Mouse (Mus musculus): ENCODE measurements around the gene Rdh1.

DNA sequence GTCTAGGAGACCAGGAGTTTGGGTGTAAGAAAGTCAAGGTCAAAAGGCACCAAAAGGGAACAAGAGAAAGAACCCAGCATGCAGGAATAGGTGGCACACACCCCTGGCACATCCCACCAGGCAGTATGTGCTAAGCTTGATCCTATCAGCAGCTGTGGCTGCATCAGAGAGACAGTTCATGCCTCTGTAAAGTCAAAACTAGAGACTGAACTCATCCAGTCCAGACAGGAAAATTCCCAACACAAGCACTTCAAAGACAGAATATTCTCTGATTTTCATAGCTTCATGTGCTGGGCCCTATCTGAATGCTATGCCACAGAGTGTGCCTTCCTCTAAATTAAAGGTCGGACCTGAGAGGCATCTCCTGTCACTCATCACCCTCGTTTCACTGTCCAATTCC lies 22.0 kb upstream of the Rdh1 start:
- TF ChIP-seq EP300 (IDR thresholded peaks at IDR 0.05; ENCODE audit: low read depth) (no peak), CTCF (IDR thresholded peaks at IDR 0.05; ENCODE audit: low read depth) (no peak)

Data from heart, postnatal 0 days (tissue).